Mouse (Mus musculus): ENCODE measurements around the gene Zfp691.

Zfp691 gene

DNA sequence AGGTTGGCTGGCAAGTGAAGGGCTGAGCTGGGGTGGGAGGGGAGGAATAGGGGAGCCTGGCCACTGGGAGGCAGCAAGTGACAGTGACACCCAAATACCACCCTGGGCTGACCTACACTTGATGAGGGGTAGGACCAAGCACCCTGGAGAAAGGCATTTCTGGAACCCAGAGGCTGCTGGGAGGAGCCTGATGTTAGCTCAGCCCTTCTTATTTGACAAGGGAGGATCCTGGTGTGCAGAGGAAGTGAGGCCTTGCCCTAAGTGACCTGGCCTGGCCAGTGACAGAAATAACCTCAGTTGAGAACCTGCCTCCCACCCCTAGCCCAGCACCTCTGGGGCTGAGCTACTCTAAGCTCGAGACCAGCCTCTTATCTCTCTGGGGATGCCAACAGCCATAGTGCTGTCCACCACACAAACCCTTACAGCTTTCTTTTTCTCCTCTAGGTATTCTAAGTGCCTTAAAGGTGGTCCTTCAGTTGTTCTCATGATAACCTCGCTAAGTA is 49.2 kb downstream of the Zfp691 start:
- DNase-seq (ENCODE audit: low spot score): no peak

DNA sequence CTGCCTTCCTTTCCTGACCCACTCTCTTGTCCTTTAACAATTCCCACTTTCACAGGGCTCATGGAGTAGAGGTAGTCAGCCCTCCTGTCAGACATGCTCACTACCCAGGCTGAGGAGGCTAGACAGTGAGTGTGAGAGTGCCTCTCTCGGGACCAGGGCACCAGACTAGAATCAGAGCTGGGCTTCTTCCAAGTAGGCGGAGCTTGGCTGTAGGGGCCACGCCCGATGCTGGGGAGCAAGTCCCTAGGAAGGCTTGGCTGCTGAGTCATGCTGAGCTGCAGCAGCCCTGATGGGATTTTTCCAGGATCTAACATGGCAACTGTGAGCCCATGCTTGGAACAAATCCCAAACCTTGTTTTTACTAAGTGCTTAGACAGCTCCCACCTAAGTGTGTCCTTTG is 52.7 kb downstream of the Zfp691 start:
- DNase-seq (ENCODE audit: low spot score): peak; percentile 58

DNA sequence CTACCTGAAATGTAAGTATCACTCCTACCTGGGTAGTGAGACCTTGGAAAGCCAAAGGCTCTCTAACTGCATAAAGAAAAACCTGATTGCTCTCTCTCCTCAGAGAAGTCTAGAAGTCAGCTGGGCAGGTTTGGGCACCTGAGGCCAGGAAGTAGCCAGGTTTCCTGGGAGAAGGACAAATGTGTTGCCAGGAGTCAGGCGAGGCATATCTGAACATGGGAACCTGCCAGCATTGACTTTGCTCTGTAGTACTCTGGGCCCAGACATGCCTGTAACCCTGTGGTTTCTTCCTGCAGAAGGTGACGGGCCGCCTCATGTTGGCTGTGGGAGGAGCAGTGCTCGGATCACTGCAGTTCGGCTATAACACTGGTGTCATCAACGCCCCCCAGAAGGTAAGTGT is 53.9 kb downstream of the Zfp691 start:
- DNase-seq (ENCODE audit: low spot score): no peak
